Mouse (Mus musculus) frontal cortex, postnatal 25 days (tissue): ENCODE measurements at regions not wholly inside any gene's neighbourhood (a gene's known extent, or its start where the extent isn't known, plus 50 kb on each side); places are given as distances from the start of the nearest gene placed in this dataset.

Source experiments
- DNase-seq, 2 experiments: peaks; one replicate each; pipeline ENCODE4 v3.0.0; 2022; ENCODE audit warnings: low spot score in 2 of 2

DNA sequence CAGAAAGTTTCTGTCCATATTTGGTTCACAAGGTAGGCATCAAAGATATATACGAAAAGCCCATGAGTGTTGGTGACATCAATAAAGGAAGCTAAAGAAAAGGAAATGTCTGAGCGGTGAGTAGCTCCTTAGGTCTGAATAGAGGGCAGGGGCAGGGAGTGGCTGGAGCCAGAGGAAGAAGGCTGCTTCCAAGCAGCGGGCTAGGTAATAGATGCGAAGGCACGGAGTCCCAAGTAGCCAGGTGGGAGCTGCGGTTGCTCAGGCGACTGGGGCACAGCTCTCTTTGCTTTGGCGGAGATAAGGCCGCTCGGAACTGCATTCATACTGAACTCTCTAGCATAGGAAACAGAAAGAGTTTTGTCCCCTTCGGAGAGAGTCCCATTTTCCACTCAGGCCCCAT, 193.9 kb upstream of the Sox9 start:
- no peak for DNase-seq

DNA sequence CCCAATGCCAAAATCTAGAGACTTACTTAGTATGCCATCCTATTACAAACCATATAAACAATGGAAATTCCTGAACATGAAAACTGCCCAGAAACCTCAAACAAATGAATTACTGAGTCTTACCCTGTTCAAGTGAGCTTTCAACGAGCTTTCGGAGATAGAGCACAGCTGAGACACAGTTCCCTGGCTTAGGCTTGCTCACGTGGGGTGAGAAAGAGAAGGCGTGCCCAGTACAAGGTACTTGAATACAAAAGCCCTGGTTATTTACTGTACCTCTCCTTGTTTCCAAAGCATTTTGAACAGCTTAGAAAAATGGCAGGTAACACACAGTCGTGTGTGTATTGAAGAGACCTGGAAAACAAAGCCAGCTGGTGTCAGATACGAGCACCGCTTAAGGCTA, 191.8 kb upstream of the Sox9 start:
- DNase-seq = no peak

DNA sequence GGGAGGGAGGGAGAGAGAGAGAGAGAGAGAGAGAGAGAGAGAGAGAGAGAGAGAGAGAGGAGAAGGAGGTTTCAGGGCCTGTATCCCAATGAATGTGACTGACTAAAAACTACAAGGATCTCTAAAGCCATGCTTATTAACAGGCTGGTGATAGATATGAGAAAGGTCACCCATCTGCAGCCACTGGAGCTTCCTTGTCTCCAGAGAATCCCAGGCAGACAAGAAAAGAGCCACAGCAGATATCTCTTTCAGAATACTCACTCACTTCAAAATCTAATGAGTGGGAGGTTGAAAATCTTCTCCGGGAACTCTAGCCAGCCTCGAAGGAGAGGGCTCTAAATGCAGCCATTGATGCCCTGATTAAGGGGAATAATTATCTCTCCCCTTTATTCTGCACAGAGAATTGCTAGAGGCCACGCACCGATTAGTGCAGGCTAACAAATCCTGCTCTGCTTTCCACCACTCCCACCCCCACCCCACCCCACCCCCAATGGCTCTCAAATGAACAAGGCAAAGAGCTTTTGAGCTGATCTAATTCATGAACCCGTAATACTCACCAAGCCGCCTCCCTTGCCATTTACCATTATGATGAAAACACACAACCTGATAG, 189.5 kb upstream of the Sox9 start:
- DNase-seq = no peak

- DNase-seq = no peak
These were observed 188.2 kb upstream of the Sox9 start for GRCm38 (mm10) chr11:112593821-112594220.

DNA sequence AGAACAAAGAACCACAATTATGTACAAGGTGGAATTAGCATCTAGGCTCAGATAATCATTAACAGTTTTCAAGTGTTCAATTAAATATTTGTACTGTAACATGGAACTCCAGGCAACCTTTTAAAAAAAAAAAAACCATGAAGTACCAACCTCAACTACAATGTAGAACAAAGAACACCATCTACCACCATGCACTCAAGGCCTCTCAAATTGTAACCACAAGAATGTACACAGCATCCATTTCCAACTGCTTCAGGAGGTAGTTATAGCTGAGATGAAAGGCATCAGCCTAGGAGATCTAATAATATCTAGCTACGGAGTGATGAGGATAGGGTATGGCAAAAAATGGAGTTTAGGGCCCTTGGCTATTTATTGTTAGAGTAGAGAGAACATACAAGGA, 174.7 kb upstream of the Sox9 start:
- DNase-seq = no peak

- no peak for DNase-seq
These were observed 172.7 kb upstream of the Sox9 start for GRCm38 (mm10) chr11:112609277-112609676.

DNA sequence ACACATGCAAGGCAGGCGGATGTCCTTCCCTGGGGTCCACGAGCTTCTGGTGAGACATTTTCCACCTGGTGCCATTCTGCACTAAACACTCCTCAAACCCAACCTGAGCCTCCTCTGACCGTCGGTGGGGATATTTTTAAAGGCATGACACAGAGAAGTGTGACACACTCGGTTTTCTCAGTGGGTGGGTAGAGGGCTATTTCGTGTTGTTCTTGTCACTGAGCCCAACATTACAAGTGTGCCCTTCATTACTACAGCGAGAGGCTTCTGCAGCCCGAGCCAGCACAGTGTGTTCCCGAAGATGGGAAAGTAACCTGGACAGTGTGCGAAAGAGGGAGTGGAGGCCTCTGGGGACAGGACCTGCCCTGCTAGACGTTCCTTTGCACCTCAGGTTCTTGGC, 171.0 kb upstream of the Sox9 start:
- no peak for DNase-seq

GRCm38 (mm10) chr11:112615629-112616028, 166.4 kb upstream of the Sox9 start:
- DNase-seq = no peak

DNA sequence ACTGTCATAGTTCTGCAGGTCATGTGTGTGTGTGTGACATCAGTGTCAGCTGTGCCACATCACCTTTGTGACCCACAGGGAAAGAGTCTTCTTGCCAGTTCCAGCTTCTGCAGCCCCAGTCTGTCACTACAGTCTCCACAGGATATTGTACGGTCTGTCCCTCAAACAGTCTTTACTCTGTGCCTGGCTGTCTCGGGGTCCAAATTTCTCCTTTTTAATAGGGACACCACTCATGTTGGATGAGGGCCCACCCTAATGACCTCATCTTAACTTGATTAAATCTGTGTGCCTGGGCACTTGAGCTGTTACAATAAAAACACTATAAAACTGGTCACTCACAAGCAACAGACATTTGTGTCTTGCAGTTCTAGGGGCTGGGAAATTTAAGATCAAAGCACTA, 165.1 kb upstream of the Sox9 start:
- no peak for DNase-seq

DNA sequence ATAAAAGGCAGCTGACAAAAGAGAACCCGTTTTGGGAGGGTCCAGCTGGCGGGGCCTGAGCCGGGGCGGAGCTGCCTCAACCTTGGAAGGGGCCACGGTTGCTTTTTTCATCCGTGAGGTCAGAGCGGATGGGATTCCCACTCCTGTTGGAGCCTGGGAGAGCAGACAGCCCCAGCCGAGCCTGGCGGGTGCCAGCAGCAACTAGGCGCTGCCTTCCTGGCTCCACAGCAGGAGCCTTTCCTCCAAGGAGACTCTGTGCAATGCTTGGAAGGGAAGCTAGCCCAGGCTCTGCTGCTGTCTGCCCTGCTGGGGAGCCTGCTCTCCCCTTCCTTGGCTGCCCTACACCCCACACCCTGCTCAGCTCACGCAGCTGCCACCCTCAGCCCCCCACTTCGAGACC, 161.1 kb upstream of the Sox9 start:
- peak; percentile 11 for DNase-seq

DNA sequence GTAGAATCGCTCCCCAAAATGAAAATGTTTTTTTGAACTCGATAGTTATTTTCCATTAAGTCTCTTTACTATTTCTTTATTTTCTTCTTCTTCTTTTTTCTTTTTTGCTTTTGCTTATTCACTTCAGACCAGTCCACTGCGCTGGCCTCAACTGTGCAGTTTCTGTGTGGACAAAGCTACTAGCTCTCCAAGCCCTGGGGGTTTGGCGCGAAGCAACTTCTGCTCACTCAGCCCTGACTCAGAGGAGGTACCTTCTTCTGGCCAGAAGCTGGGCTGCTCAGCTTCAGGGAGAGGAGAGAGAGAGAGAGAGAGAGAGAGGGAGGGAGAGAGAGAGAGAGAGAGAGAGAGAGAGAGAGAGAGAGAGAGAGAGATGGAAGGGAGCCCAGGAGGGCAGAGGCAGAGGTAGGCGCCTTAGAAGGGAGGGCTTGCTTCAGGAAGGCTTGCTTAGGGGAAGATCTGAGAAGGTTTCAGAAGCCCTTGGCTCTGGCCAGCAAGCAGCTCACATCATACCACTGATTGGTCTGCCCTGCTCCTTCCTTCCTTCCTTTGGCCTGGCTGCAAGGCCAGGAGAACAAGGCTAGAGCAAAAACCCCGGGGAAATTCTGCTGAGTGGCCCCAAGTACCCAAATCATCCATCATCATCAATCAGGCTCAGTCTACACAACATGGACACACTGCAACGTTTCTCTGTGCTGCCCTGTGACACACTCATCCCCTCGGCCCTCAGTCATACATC, 160.5 kb upstream of the Sox9 start:
- no peak for DNase-seq

- DNase-seq = no peak
These were observed 132.7 kb upstream of the Sox9 start for GRCm38 (mm10) chr11:112649298-112649697.

- DNase-seq = no peak
These were observed 124.4 kb upstream of the Sox9 start for GRCm38 (mm10) chr11:112657410-112658159.

- DNase-seq = no peak
These were observed 122.1 kb upstream of the Sox9 start for GRCm38 (mm10) chr11:112659911-112660310.

- DNase-seq = no peak
These were observed 120.6 kb upstream of the Sox9 start for GRCm38 (mm10) chr11:112661426-112661825.

- no peak for DNase-seq
These were observed 114.7 kb upstream of the Sox9 start for GRCm38 (mm10) chr11:112667311-112667710.

GRCm38 (mm10) chr11:112672086-112672485, 109.9 kb upstream of the Sox9 start:
- DNase-seq = no peak

DNA sequence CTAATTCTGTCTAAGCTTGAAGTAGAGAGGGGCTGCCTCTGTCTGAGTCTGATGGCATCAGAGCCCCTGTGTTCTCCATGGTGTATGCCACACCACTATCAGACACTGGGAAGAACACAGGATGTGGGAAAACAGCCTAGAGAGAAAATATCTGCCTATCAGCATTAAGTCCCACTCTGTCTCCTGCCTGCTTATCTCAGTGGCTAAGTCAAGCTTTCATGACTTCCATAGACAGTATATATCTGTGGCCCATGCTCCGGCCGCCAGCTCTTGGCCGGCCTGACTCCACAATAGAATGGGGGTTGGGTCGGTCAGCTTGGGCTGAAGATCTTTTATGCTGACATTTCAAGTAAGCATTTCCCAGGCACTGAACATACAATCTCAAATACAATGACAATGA, 92.0 kb upstream of the Sox9 start:
- DNase-seq = no peak

DNA sequence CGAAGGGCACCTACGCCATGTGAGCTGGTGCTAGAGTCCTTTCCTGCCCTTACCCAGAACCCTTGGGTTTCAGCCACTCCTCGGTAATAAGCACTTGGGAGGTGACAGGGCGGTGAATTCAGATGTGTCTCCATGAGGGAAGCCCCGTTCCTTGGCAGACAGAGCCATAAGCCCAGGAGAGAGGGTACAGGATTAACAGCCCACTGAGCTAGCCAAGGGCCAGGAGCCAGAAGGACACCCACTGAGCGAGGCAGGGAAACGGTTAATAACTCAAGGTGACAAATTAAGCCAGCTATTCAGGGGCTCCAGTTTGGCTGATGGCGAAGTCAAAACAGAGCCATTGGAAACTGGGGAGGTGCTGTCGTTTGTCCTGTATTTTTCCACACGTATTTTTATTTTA, 75.9 kb upstream of the Sox9 start:
- DNase-seq = no peak

- DNase-seq = no peak
These were observed 73.8 kb upstream of the Sox9 start for GRCm38 (mm10) chr11:112708119-112708730.

- DNase-seq = no peak
These were observed 70.4 kb upstream of the Sox9 start for GRCm38 (mm10) chr11:112711656-112712055.

DNA sequence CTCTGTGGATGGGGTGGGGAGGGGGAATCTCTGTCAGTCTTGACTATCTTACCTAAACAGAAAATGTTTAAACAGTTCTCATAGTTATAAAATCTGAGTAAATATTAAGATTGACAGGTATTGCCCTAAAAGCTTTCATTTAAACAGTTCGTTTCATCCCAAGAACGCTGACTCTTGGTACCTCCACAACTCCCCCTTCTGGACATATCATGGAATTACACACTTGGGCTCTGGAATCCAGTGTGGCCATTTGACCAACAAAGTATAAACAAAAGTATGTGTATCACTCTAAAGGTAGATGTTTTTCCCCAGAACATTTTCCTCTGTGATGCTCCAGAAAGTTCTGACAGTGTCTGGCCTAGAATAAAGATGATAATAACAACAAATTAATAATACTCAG, 63.5 kb upstream of the Sox9 start:
- DNase-seq = no peak

- DNase-seq = no peak
These were observed 61.4 kb upstream of the Sox9 start for GRCm38 (mm10) chr11:112720652-112721051.
